Mouse (Mus musculus) brain, embryonic 14.5 days (tissue): Measurements from ENCODE around the gene Aldh3b3.

Experiments
- CTCF ChIP-seq: fragments of 200-500 bp; IDR thresholded peaks from 2 replicates; pipeline ENCODE4 v1.5.1; 2012; ENCODE audit warnings: inconsistent platforms, mild to moderate bottlenecking, moderate library complexity, borderline replicate concordance; ENCODE audit not compliant: insufficient read depth, insufficient read length; ENCODE audit errors: extremely low read depth
- POLR2A ChIP-seq: fragments of 200-500 bp; IDR thresholded peaks from 2 replicates; pipeline ENCODE4 v1.6.1; 2012; ENCODE audit warnings: mild to moderate bottlenecking, inconsistent platforms, borderline replicate concordance; ENCODE audit not compliant: poor library complexity, insufficient read depth, insufficient read length, severe bottlenecking; ENCODE audit errors: extremely low read depth

GRCm38 (mm10) chr19:3994932-3995331 is 36.5 kb downstream of the Aldh3b3 start:
- TF ChIP-seq POLR2A (no peak), CTCF (no peak)
